Mouse (Mus musculus) kidney, postnatal 14 days (tissue): ENCODE data around the gene Pea15a.
"Not testable (repeated sequence)": the region's sequence is repeated elsewhere in the genome, so short reads cannot be mapped to it uniquely, and the experiment has no call there.

ENCODE experiments used
- DNase-seq: peaks from one replicate; pipeline ENCODE4 v3.0.0; 2022; ENCODE audit warnings: mixed read lengths

Gene Pea15a

DNA sequence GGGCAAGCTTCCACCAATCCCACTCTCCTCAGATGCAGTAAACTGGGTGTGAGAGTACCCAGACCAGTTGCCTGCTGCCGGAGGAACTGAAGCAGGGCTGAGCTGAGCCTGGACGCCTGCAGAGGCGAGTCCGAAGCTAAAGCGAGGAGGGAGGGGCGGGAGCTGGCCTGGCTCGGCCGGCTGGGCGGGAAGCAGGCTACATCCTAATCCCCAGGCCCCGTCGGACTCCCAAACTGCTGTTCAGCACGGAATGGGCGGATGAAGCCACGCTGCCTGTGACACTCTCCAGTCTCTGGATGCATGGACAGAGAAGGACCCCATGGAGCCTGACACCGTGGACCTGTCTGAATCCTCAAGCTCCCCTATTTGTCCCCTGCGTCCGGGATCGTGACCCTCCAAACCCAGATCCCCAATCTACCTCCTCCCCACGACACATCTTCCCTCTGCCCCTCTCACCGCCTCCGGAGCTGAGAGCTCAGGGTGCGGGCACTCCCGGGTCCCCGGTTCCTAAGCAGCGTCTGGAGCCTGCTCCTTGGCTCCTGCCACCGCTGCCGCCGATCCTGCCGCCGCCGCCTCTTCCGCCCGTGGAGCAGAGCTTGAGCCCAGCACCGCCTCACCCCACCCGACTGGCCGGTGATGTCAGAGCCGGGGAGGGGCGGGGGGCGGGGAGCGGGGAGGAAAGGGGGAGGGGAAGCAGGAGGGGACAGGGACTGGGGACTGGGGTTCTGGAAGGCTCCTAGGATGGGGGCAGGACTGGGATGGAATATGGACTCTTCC lies at the start of gene Pea15a:
TSS of gene Pea15a (minus strand) at position 664 of the 777 bp plus-strand sequence.
- peak; percentile 91 for DNase-seq

GRCm38 (mm10) chr1:172247679-172248078 lies 41.1 kb upstream of the Pea15a start:
- DNase-seq, result peak; percentile 46

- no peak for DNase-seq
These were observed 40.6 kb upstream of the Pea15a start for GRCm38 (mm10) chr1:172247216-172247615.

GRCm38 (mm10) chr1:172244645-172245044 lies 38.0 kb upstream of the Pea15a start:
- DNase-seq, result not testable (repeated sequence)

DNA sequence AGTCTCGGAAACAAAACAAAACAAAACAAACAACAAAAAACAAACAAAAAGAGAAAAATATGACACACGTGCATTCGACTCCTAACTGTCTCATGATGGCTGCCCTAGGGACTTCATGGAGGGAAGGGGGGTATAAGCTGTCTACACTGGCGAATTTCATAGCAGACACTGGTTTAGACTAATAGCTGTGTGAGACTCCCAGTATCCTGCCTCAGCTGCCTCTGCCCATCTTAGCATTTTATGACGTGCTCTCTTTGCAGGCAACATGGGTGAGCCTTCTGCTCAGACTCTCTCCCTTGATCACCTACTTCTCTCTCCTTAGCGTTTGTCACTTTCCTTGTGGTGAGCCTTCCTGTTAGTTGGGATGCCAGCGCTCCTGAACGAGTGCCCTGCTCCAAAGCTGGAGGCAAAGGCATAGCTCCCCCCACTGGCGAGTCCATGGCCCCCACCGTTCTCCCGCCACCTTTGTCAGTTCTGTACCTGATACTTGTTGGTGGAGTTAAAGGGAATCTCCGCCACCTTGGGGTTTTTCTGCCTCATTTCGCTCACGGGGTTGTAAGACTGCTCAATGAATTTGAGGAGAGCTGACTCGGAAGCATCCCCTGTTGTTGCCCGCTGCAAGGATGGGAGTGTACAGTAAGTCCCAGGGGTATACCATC lies 37.1 kb upstream of the Pea15a start:
- DNase-seq, result peak; percentile 41

DNA sequence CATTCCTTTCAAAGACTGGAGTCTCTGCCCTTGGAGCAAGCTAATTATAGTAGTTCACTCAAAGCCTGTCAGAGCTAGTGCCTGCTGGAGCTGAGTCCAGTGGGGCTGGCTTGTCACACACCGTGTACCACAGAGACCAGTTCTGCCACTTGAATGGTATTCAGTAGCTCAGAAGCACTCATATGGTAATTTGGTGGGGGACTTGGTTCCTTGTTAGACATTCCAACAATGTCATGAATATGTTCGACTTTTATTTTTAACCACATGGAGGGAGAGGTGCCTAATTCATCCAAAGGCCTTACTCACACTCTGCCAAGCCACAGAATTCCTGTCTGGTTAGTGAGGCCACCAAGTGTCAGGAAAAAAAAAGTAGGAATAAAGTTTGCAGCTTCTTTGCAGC lies 35.8 kb upstream of the Pea15a start:
- peak; percentile 75 for DNase-seq

- DNase-seq, result peak; percentile 45
These were observed 34.5 kb upstream of the Pea15a start for GRCm38 (mm10) chr1:172240945-172241708.

GRCm38 (mm10) chr1:172229215-172229614 lies 22.6 kb upstream of the Pea15a start:
- DNase-seq, result no peak

GRCm38 (mm10) chr1:172228209-172228608 lies 21.6 kb upstream of the Pea15a start:
- no peak for DNase-seq

GRCm38 (mm10) chr1:172221297-172222063 lies 14.9 kb upstream of the Pea15a start:
- no peak for DNase-seq

GRCm38 (mm10) chr1:172220414-172220813 lies 13.8 kb upstream of the Pea15a start:
- DNase-seq, result peak; percentile 88

DNA sequence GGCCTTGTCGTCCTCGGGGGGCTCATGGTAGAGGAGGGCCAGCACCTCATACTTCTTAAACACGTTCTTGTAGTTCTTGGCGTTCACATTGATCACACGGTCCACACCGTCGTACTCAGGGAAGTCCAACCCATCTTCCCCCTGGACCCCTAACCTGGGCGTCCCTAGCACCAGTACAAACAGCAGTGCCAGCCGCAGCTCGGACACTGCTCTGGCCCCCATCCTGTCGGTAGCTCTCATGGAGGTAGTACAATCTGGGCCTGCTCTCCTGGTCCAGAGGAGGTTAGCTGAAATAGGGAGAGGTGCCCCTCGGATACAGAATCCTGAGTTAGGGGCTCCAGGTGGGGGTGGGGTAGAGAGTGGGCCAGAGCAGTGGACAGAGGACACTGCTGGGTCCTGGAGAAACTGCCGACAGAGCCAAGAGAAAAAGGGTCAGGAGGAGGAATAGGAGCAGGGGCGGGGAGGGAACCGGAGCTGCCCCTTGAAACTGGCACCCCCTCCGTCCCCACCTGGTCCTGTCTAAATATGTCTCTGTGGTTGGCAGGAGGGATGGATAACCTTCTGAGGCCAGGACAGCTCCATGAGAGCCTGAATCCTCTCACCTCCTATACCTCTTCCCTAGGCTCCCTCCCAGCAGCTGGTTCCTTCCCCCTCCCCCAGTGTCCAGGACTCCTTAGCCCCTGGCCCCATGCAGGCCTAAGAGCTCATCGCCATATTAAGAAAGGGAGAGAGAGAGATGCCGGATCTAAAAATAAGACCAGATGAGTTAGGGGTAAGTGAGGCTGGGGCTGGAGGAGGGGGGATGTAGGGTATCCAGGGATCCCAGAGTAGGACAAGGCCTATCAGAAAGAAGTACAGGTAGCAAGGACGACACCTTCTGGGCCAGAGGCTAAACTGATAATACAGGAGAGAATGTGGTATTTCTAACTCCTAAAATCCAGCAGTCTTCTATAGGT lies 13.1 kb upstream of the Pea15a start, which contains the start of gene Casq1:
TSS of gene Casq1 (minus strand) at position 418 of the 956 bp plus-strand sequence.
- DNase-seq, result no peak

GRCm38 (mm10) chr1:172218164-172218910 lies 11.7 kb upstream of the Pea15a start:
- no peak for DNase-seq

DNA sequence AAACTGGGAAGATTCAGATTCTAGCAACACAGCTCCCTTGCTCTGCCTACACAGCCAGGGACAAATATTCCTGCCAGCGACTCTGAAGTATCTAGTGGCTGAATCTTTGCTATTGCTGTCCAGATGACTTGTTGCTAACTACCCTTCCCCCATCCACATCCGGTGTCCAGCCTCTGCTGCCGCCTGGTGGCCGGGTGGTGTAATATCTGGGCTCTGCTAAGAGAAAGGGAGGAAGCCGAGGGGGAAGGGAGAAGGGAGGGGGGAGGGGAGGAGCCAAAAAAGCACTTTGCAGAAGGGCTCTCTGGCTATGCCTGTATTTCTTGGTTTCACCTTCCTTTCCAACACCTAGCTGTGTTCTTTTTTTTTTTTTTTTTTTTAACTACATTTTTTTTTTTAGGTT lies 10.5 kb upstream of the Pea15a start:
- peak; percentile 94 for DNase-seq

- DNase-seq, result peak; percentile 27
These were observed 8.1 kb upstream of the Pea15a start for GRCm38 (mm10) chr1:172214748-172215147.

DNA sequence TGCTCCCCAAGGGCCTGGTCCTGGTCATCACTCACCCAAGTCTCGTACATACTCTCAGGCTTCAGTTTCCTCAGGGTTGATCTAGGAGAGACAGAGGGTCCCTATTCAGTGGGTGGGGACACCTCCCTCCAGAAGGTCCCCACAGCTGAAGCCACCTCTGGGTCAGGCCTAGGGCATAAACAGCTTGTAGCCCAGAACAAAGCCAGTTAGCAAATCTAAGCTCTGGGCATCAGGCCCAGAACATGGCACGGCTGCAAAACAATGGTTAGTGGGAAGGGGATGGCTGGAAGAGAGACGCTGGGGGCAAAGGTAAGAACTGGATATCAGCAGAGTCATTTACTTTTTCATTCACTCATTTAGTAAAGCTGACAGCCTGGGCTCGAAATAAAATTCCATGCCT lies 7.2 kb upstream of the Pea15a start:
- no peak for DNase-seq

DNA sequence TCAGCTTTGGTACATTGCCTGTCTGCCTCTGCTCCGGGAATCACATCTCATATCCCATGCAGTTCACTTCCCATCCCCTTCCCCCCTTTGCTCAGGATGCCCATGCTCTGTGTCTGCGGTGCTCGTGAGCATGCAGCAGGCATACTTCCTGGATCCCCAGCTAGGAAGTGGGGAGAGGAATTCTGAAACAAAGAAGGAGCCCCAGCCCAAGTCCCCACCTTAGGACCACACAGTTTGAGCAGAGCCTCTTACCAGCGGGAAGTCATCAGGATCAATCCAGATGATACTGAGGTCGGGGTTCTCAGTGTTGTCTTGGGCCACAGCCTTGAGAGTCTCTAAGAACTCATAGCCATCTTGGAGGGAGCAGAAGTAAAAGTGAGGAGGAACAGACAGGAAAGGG lies 6.2 kb upstream of the Pea15a start:
- no peak for DNase-seq

DNA sequence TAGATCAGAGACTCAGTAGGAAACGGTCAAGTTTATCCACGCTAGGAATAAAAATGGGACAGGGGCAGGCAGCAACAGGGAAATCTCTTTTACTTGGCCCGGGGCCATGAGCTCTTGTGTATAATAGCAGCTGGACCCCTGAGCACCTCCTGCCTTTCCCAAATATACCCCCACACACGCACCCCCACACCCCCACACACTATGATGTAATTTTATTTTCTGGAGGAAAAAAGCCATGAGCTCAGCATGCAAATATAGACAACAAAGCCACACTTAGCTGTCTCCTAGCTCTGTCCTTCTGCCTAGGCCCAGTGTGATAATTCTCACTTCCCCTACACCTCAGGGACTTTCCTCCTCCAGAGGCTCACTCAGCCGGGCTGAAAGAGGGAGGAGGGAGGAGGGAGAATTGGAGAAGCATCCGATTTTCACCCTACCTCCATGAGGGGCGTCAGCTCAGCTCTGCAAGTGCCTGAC lies 544 bp upstream of the Pea15a start:
- DNase-seq, result peak; percentile 45

DNA sequence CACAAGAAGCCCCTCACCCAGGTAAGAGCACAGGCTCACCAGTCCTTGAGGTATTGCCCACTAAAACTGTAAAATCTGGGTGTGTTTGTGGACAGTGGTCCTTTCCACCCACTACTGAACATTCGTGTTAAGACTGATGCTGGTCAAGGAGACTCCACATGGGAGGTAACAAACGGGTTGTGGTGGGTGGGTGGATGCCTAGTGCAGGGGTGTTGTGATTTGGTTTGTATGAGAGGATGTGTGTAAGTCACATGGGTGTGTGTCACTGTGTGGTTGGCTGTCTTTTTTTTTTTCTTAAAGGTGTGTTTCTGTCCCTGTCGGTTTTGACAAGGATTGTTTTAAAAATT lies 890 bp downstream of the Pea15a start:
- no peak for DNase-seq
